Mouse (Mus musculus) spleen, postnatal 10 days (tissue): Measurements from ENCODE around the gene Sema6d.

ENCODE experiments used
- DNase-seq, 2 experiments: peaks; one replicate each; pipeline ENCODE4 v3.0.0; 2021 to 2022; ENCODE audit warnings: low spot score in 2 of 2

Gene Sema6d

DNA sequence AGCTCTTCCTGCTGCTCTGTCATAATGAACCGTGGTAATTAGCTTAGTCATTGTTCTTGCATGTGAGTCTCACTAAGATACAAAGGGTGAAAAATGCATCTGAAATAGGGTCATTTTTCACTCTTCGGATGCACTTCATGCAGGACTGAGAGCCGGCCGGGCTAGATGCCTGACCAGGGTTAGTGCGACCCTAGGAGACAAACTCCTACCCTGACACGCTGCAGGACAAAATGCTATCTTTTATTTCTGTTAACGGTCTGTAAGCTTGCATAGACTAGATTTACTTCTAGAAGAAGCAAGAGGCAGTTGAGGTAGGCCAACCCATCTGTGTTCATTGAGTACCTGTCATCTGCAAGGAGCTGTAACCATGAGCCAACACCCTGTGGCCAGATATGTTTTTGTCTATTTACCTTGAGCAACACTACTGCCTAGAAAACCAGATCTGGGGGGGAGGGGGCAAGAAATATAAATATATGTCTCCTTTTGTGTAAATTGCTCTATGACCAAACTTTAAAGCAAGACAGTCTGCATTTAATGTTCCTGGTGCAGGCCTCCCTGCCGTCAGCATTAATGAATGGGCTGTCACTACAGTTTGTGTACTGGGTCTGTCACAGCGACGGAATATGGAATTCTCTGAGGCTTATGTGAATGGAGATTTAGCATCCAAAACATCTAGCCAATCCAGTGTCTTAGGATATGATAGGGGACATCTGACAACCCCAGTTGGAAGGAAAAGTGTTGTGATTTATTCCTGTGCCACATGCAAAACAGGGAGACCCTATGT lies 523.1 kb downstream of the Sema6d start:
- DNase-seq, result no peak

DNA sequence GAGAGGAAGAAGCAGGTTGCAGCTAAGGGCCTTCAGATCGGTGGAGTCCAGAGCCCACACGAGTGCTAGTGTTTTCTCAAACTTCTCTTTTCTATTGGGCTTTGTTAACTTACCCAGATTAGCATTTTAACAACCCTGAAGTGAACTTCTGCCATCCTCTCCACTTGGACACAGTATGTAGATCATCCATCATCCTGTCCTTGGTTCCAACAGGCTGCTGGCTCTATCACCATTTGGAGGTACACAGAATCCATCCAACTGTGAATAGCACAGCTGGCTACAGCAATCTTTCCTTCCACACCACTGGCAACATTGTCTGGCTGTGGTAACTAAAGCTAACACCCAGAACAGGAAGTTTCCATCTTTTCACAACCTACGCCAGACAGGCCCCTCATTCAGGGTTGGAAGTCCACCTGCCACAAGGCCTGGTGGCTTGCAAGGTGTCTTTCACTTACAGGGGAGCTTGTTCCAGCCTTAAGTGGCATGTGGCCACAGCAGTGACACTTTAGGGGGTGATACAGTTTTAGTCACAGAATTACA lies 524.0 kb downstream of the Sema6d start:
- no peak for DNase-seq

DNA sequence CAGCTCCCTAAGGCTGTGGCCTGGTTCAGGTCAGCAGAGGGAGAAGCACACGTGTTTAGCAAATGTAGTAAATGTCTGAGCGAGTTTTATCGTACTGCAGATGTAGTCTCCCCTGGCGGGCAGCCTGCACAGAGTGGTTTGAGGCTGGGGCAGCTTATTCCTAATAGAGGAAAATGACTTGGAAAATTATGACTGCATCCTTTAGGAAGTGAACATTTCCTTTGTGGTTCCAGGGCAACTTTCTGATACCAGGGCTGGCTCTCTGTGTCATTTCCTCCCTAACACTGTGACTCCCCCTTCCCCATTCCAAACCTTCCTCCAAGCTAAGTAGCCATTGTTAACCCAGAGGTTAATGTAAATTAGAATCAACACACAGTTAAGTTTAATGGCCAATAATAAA lies 527.0 kb downstream of the Sema6d start:
- no peak for DNase-seq

DNA sequence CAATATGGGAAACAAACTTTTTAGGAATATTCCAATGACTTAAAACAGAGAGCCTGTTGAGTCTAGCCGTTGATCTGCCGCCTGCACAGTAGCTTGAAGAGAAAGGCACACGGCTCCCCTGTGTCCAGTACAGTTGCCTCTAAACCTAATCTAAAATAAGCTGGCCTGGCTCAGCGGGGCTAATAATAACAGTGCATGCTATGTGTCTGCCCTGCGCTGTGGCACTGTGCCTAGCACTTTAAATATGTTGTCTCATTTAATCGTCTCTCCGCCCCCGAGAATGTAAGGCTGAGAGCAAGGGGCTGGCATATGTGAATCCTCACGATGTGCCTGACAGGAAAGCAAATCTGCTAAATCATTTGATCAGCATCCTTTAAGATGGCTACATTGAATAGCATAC lies 527.7 kb downstream of the Sema6d start:
- DNase-seq, result no peak

DNA sequence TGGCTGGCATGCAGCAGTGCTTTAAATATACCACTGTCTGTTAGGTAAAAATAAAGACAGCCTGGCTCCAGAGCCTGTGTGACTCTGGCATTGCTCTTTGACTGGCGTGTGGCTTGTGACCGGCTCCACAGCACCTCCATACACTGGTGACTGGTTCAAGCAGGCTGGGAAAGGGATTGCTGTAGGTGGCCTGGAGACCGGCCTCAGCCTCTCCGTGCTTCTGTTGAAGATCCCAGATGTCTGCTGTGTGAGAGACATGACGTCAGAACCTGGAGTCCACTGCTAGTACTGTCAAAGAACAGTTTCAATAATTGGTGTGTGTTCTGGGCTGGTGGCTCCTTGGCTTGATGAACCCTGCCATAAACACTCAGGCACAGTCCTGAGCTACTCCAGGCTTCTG lies 528.3 kb downstream of the Sema6d start:
- DNase-seq, result peak in 1 of 2 experiments; percentile 5

DNA sequence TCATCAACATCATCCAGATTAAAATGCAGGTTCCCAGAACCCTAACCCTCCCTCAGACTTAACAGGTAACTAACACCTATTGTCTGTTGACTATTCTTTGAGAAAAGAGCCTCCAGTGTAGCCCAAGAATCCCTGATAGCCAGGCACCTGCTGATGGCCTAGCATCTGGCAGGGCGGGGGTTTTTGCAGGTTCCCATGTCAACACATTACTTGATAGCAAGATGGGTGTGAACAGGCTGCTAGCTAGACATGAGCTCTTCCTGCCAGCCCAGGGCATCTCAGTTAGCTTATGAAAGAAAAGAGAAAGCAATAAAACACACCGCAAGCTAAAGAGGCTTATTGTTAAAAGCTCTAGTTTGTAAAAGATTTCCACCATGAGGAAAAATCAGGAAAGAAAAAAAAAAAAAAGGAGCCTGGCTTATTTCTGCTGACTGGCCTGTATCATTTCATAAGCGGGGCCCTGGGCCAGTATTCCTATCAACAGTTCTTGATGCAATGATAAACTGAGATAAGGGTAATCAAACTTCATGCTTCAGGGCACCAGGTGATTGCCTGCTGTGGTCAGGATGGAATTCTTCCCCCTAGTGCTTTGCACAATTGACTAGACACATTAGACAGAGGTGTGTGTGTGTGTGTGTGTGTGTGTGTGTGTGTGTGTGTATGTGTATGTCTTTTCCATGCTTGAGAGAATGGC lies 528.9 kb downstream of the Sema6d start:
- no peak for DNase-seq

DNA sequence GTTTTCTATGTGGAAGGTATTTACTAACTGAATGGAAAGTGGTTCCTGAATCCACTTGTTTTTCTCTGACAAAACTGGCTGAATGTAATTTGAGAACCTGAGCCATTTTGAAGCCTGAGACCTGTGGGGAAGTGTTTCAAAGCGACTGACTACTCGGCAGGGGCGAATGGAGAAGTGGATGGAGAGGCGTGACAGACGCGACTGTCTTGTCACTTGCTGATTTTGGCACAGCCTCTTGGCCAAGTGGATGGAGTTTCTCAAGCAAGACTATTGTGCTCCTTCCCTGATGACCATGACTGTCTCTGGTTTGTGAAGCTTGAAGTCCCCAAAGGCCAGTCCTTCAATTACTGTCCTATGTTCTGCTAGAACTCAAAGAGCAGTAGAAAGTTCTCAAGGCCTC lies 530.7 kb downstream of the Sema6d start:
- DNase-seq, result no peak

DNA sequence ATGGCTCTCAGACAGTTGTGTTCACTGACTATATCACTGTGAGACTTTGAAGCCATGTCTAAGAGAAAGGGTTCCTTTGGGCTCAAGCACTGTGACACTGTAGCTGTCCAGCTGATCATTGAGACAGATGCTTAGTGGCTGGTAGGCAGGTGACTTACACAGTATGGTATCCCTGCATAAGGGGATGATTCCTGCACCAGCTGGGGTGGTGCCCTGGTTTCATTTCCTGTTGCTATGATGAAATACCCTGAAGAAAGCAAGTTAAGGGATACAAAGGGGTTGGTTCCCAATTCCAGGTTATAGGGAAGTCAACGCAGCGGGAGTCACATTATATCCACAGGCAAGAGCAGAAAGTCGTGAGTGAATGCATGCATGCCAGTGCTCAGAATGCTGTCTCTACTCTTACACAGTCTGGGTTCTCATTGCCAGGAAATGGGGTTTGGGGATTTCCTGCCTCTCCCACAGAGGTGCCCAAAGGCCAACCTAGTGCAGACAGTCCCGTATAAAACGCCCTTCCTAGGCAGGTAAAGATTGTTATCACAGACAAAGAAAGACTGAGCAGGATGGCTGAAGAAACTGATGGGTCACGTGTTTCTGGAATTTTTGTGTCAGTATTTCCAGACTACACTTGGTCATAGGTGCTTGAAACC lies 532.3 kb downstream of the Sema6d start:
- no peak for DNase-seq

DNA sequence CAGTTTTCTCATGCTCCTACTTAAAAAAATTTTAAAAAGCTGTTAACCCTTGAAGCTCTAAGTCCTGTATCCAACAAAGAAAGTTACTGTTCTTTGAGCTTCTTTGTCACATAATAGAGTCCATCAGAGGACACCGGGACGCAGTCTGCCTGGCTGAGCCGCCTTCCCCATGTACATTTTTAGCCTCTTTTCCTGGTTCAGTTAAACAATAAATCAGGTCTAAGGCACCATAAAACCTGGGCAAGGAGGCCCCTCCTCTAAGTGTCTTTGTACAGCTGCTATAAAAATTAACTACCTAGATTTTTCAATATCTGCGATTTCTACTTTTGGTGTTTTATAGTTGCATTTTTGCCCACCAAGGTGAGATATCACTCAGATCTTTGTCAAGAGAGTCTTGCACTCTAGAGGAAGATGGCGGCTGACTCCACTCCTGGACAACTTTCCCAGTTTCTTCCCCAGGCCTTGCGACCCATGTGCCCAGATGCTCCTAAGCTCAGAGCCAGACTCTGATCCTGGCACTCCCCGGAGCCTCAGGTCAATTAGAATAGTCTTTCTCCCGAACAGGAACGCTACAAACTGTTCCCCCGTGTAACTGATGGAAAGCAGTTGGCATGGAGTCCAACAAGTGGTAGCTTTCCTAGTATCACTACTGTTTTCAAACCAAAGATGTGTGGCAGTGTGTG lies 534.6 kb downstream of the Sema6d start:
- DNase-seq, result no peak

DNA sequence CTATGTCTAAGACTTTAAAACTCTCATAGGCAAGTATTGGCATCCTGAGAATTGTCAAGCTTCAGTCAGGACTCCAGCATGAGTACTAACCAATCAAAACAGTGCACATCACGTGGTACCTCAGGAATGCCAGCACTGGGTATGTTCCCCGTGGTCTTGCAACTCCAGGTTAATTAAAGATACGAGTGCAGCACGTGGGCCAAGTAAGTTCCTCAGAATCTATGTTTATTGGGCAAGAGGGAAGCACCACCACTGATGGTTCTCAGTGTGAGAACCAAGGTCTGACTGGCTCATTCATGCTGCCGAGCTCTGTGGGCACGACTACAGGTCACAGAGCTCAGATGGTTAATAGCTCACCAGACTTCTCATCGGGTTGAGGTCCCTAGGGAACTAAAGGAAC lies 536.7 kb downstream of the Sema6d start:
- no peak for DNase-seq

DNA sequence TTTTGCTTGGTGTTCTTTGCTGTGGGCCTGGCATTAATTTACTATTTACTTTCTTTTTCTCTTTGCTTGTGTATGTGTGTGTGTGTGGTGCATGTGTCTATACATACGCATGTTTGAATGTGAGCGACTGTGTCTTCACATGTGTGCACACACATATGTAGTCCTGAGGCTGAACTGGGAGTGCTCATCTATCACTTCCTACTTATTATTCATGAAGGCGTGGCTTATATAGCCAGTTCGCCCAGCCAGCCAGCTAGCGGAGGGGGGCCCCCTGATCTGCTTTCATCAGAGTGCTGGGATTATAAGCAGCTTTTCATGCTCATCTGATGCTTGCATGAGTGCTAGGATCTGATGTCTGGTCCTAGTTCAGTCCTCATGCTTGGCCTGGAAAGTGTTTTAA lies 537.9 kb downstream of the Sema6d start:
- no peak for DNase-seq

DNA sequence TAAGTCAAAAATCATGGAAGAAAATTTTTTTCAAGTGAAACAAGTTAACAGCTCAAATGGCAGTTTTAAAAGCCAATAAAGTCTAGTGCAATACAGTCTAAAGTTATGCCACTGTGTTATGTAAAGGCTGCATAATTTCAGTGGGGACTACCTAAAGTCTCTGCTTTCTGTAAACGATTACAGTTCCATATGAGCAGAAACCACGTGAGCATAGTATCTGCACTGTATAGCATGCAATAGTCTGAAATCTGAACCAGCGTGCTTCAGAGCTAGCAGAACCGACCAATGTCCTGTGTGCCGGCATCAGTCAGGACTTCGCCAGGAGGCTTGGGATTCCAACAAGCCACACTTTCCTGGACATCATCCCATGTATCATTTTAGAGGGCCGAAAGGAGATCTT lies 538.9 kb downstream of the Sema6d start:
- DNase-seq, result no peak

DNA sequence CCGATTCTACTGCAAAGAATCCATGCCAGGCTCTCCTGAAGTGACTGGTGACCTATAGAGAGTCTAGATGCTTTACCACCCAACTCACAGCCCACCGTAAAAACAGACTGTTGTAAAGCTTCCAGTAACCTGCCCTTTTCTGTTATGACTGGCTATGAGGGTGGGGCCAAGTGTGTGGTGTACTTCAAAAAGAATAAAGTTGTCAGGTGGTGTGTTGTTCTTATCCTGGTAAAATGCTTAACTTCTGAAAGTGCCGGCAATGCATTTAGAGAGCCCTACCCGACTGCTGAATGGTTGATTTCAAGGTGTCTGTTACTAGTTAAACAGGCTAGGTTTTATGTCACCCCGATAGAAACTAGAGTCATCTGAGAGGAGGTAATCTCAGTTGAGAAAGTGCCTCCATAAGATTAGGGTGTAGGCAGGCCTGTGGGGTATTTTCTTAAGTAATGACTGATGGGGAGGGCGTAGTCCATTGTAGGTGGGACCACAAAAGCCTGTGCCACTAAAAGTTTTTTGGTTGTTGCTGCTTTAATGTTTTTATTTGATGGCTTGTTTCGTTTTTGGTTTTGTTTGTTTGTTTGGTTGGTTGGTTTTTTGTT lies 544.7 kb downstream of the Sema6d start:
- no peak for DNase-seq

DNA sequence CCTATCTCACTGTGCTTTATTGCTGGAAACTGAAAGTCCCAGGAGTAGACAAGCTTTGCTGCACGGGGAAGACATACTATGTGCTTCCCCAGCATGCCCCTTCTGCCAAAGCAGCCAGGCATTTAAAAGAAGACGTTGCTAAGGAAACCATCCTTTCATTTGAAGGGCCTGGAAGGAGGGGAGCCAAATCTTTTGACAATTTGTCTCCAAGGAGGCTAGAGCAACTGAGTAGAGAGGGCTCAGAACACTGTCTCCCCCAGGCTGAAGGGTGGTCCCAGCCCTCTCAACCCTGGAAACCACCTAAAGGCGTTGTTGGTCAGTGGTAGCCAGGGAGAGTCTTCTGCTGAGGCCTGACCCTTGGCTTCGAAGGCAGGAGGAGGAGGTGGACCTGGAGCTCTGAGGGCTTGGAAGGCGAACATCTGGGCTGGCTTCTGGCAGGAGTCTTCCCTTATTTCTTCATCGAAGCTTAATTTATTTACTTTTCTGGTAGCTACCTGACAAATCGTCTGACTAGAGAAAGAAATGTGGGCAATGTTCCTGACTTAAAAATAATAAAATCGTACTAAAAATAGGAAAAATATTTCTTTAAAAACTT lies 545.6 kb downstream of the Sema6d start:
- no peak for DNase-seq

DNA sequence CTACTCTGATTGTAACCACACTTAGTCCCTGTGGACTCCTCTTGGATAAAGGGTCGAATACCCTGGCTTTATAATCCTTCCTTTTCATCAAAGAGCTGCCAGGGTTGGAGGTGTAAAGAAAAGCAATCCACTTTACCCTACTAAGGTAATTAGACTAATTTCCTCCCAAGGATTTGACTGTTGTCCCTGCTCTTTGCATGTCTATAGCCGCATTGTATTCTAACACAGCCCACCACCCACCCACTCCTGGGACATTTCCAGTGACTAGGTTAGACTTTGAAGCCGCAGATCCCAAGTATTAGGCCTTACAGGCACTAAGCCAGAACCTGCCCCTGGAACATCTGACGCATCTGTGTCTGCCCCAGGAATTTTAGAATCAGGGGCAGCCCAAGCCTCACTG lies 547.3 kb downstream of the Sema6d start:
- no peak for DNase-seq

DNA sequence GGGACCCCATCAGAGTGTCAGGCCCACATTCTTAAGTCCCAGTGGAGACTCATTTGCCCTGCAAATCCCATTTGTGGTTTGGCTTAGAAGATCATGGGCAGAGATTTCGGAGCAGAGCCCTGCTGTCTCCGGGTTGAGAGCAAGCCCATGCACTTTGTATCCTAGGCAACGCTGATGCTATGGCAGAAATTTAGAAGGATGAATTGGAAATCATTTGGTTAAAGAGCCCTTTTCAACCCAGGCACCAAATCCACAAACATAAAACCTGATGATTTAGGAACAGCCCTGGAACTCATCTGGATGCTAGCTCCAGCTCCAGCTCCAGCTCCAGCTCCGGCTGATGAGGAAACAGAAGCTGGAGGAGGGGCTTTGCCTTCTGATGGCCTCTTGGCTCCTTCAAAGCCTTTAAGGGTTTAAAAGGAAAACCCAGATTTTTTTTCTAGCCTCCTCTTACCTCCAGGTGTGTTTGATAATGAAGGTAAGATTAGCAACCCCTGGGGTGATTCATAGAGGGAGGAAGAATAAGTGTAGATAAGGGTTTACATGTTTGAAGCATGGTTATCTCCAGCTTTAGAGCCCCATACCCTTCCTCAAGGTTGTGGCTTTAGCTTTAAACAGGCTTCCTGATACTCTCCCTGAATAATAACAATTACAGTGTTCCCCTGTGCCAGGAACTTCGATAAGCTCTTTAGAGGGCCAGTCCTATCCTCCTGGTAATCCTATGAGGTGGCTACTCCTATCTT lies 549.6 kb downstream of the Sema6d start:
- DNase-seq, result no peak

DNA sequence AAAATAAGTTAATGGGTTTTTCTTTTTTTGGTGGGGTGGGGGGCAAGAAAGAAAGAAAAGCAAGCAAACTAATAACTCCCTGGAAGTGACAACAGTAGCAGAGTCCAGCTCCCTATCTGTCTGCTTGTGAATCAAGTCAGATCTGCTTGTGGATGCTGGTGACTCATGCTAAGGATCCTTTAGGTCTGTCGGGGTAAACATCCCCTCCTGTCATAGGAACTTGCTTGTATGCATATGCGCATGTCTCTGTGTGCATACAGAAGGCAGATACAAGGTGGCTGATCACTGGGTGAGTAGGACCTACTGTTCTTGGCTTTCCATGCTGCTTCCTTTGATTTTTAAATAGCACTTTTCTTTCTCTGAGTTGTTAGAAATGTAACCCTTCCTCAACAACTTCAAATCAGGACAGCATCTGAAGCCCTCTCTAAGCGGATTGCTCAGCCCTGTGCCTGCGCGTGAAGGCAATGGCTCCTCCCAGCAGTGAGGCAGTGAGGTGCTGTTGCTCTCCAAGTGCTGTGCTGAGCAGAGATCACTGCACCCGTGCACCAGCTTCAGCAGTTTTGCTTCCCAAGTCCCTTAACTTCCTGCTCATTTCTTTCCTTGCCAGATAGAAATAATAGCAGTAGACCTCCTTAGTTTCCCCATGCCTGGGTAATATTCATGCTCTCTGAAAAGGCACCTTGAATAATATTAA lies 550.9 kb downstream of the Sema6d start:
- no peak for DNase-seq

DNA sequence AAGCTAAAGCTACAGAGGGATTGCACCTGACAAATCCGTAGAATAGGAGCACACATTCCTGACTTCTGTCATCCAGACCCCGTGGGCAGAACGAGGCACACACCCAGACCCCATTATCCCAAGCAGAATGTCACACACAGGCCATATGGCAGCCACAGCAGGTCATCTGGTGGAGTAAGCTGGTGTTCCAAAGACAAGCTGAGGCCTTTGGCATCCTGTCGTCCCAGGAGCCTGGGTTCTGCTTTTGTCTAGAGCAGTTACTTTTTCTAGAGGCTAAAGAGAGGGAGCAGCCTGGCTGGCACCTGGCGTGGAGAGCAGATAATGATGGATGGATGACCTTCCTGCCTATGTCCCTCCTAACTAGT lies 551.4 kb downstream of the Sema6d start:
- DNase-seq, result no peak

DNA sequence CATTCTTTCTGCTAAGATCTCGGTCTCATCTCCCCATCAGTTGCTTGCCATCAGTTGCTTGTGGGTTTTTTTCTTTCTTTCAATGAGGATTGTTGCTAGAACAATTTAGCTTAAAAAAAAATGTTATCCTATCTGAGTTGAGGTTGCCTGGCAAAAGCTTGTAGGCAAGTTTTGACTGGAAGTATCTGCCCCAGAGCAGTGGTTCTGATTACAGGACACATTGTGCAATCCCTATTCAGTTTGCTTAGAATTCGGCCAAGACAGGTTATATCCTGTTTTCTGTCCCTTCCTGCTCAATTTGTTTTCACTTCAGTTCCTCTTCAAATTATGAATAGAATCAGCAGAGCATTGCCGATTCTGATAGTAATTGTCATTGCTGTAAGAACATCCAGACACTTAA lies 552.4 kb downstream of the Sema6d start:
- no peak for DNase-seq

DNA sequence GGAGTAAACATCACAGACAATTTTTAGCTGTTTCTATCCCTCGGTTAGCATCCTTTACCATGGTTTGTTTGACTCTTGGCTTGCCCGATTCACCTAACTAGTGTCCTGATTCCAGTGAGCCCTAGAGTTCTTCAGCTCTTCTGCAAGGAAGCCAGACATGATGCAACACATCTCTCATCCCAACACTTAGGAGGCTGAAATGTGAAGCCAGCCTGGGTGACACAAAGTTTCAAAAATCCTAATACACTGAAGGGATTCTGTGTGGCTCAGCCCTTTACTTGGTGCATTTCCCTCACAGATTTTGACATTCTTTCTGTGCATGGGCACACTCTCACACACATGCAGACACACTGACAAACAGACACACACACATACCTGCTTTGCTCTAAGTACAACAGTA lies 560.8 kb downstream of the Sema6d start:
- no peak for DNase-seq
